Mouse (Mus musculus): Measurements from ENCODE around the gene Hmgcll1. TPM values are rescaled to one million over a fixed set of nuclear protein-coding genes. Genes with fewer than 3 reads are reported as not detected.
"Not testable (repeated sequence)": the region's sequence is repeated elsewhere in the genome, so short reads cannot be mapped to it uniquely, and the experiment has no call there.

Gene Hmgcll1
- polyA plus RNA-seq, 1 experiment from 2014 or later = 20.9 TPM

DNA sequence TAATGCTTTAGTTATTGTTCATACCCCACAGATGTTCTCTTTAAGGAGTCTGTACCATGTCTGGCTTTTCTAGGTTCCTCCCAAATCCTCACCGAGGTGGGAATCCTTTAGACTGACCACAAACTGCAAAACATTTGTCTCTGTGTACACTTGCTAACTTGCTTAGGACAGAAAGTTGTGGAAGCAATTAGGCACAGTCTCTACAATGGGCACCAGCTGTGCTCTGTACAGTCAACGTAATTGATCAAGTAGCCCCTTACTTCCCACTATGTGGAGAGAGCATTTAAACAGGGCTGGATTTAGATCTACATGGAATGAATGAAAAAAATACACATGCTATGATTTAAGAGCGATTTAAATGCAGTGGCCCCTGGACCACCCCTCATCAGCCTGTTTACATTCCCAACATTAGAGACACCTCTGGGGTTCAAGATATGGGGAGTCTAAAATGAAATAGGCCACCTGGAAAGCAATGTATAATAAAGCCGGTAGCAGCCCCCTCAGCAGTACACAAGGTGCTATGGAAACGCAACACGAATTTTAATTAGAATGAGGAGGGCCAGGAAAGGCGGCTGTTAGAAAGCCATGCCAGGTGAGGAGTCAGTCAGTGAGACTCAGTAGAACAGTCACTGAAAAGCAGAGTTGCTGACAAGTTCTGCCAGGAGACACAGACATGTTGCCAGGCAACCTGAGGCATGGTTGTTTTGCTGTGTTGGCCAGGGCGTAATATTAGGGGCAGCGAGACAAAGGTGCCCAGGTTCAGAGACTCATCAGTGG lies 23.9 kb downstream of the Hmgcll1 start:
- Histone ChIP-seq H3K27ac (ENCODE audit: low read length) (no peak overlapping the region), H3K4me3 (replicated peaks; ENCODE audit: low read length) (no peak overlapping the region), H3K9ac (replicated peaks; ENCODE audit: low read depth, low read length) (no peak overlapping the region), H3K9me3 (ENCODE audit: control insufficient read depth, low read length) (no peaks in the 10 kb centered on the region), H3K27me3 (replicated peaks; ENCODE audit: control insufficient read depth, insufficient read depth, low read length) (no peaks in the 10 kb centered on the region), H3K4me1 (replicated peaks; ENCODE audit: control insufficient read depth, insufficient read depth, low read length) (peaks cover 11% of the 10 kb centered on the region; the same call in 1 of the 2 replicates), H3K4me2 (ENCODE audit: low read length) (no peak overlapping the region), H3K36me3 (ENCODE audit: control insufficient read depth, insufficient read depth) (no peaks in the 10 kb centered on the region)
- WGBS = 31% methylated on average over 9 of the region's 9 CpGs
- peak; percentile 49; the same call in 1 of the 2 replicates for ATAC-seq

DNA sequence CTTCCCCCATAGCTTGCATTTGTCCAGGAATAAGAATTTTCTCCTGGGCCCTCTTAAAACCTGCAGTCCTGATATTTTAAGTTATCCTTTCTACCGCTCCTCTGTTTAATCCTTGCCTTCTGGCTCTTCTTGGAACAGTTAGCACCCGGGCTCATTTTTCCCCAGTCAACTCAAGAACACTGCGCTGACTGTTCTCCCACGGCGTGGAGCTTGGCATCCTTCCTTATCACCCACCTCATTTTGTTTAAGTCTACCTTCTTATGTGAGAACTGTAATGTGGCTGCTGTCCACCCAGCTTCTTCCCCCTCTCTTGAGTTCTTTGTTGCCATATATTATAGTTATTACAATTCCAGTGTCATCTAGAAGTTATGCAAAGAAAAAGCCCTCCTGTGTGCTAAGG lies 25.1 kb downstream of the Hmgcll1 start:
- Histone ChIP-seq H3K36me3 (ENCODE audit: control insufficient read depth, insufficient read depth) (no peaks in the 10 kb centered on the region), H3K9ac (replicated peaks; ENCODE audit: low read depth, low read length) (no peak overlapping the region), H3K9me3 (ENCODE audit: control insufficient read depth, low read length) (no peaks in the 10 kb centered on the region), H3K27me3 (replicated peaks; ENCODE audit: control insufficient read depth, insufficient read depth, low read length) (no peaks in the 10 kb centered on the region), H3K4me2 (ENCODE audit: low read length) (no peak overlapping the region), H3K4me1 (replicated peaks; ENCODE audit: control insufficient read depth, insufficient read depth, low read length) (peaks cover 11% of the 10 kb centered on the region; the same call in 1 of the 2 replicates), H3K4me3 (replicated peaks; ENCODE audit: low read length) (no peak overlapping the region), H3K27ac (ENCODE audit: low read length) (no peak overlapping the region)
- 83% methylated on average over 5 of the region's 5 CpGs for WGBS
- ATAC-seq = no peak

DNA sequence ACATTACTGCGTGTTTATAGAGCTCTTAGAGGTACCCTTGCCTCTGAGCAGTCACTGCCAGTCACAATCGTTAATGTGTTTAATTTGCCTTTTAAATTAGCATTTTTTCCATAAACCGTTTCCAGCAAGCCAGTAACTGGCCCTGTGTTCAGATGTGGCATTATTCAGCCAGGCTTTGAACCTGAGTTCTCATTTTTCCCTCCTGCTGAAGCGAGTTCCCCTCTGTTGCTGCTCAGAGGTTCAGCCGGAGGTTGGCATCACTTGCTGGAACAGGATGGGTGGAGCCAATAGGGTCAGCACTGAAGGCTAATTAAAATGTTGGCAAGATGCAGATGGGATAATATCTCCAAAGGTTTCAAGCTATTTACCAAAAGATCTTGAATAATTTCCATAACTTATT lies 28.7 kb downstream of the Hmgcll1 start:
- H3K9me3 ChIP-seq (ENCODE audit: control insufficient read depth, low read length) = no peaks in the 10 kb centered on the region
- peak; percentile 78 for ATAC-seq
- no peaks in the 10 kb centered on the region for H3K27me3 ChIP-seq (replicated peaks; ENCODE audit: control insufficient read depth, insufficient read depth, low read length)
- H3K4me2 ChIP-seq (ENCODE audit: low read length) = no peak overlapping the region
- H3K36me3 ChIP-seq (ENCODE audit: control insufficient read depth, insufficient read depth) = no peaks in the 10 kb centered on the region
- peaks cover 9% of the 10 kb centered on the region; the same call in 1 of the 2 replicates for H3K4me1 ChIP-seq (replicated peaks; ENCODE audit: control insufficient read depth, insufficient read depth, low read length)
- H3K9ac ChIP-seq (replicated peaks; ENCODE audit: low read depth, low read length) = no peak overlapping the region
- H3K4me3 ChIP-seq (replicated peaks; ENCODE audit: low read length) = no peak overlapping the region
- H3K27ac ChIP-seq (ENCODE audit: low read length) = no peak overlapping the region
- WGBS = 15% methylated on average over 5 of the region's 5 CpGs

DNA sequence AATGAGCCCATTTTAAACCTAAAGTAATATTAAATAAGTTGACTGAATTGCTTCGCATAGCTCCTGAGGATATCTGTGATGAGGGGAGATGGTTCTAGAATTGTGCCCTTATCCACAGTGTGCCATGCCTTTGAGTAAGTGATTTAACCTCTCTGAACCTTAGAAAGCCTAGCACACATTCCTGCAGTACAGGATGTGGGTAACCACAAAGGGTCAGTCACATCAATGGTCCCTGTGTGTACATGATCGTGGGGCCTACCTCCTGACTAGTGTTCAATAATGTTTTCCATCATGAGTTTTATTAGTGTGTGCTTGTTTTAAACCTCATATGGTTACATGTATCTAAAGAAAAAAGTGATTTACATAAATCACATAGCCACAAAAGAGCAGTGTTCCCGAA lies 46.3 kb downstream of the Hmgcll1 start:
- no peaks in the 10 kb centered on the region for H3K9me3 ChIP-seq (ENCODE audit: control insufficient read depth, low read length)
- no peak overlapping the region for H3K9ac ChIP-seq (replicated peaks; ENCODE audit: low read depth, low read length)
- H3K27ac ChIP-seq (ENCODE audit: low read length) = no peak overlapping the region
- 84% methylated on average over 3 of the region's 3 CpGs for WGBS
- ATAC-seq = no peak
- no peaks in the 10 kb centered on the region for H3K36me3 ChIP-seq (ENCODE audit: control insufficient read depth, insufficient read depth)
- no peak overlapping the region for H3K4me2 ChIP-seq (ENCODE audit: low read length)
- H3K4me3 ChIP-seq (replicated peaks; ENCODE audit: low read length) = no peak overlapping the region
- no peaks in the 10 kb centered on the region for H3K4me1 ChIP-seq (replicated peaks; ENCODE audit: control insufficient read depth, insufficient read depth, low read length)
- H3K27me3 ChIP-seq (replicated peaks; ENCODE audit: control insufficient read depth, insufficient read depth, low read length) = no peaks in the 10 kb centered on the region

DNA sequence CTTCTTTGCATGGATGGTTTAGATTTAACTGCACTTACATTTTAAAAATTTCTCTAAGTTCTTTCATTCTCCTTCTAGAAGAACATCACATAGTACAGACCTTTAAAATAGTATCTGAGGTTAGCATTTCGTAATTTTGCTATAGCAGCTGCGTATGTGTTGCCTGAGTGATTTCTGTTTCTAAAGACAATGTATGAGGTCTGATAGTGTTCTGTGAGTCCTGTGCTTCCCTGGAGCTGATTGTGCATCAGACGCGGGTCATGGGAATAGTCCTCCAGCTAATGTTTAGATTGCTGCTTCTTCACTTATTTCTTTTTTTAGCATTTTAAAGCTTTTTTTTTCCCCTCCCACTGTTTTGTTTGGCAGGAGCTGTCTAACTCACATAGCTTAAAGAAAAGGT lies 46.8 kb downstream of the Hmgcll1 start:
- Histone ChIP-seq H3K9me3 (ENCODE audit: control insufficient read depth, low read length) (no peaks in the 10 kb centered on the region), H3K9ac (replicated peaks; ENCODE audit: low read depth, low read length) (no peak overlapping the region), H3K4me1 (replicated peaks; ENCODE audit: control insufficient read depth, insufficient read depth, low read length) (no peaks in the 10 kb centered on the region), H3K27me3 (replicated peaks; ENCODE audit: control insufficient read depth, insufficient read depth, low read length) (no peaks in the 10 kb centered on the region), H3K4me2 (ENCODE audit: low read length) (no peak overlapping the region), H3K36me3 (ENCODE audit: control insufficient read depth, insufficient read depth) (no peaks in the 10 kb centered on the region), H3K27ac (ENCODE audit: low read length) (no peak overlapping the region), H3K4me3 (replicated peaks; ENCODE audit: low read length) (no peak overlapping the region)
- 81% methylated on average over 4 of the region's 4 CpGs for WGBS
- ATAC-seq = no peak

DNA sequence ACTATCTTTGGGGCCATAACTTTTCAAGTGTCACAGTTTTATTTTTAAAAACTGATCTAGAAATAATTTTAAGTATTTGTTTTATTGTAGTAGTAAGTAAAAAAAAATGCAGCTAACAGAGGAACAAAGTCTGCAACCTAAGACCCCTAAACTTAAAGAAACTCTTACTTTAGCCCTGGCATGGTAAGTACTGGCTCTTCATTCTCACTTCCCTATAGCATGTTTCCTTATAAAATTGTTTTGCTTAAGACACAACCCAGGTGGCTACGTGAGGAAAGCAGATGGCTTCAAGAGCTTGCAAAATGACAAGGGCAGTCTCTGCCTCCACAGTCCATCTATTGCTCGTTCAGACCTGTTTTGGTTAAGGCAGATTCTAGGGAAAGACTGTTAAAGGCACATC lies 49.5 kb downstream of the Hmgcll1 start:
- H3K9ac ChIP-seq (replicated peaks; ENCODE audit: low read depth, low read length) = no peak overlapping the region
- H3K36me3 ChIP-seq (ENCODE audit: control insufficient read depth, insufficient read depth) = no peaks in the 10 kb centered on the region
- H3K4me3 ChIP-seq (replicated peaks; ENCODE audit: low read length) = no peak overlapping the region
- no peaks in the 10 kb centered on the region for H3K27me3 ChIP-seq (replicated peaks; ENCODE audit: control insufficient read depth, insufficient read depth, low read length)
- H3K4me2 ChIP-seq (ENCODE audit: low read length) = no peak overlapping the region
- no peak overlapping the region for H3K27ac ChIP-seq (ENCODE audit: low read length)
- no peaks in the 10 kb centered on the region for H3K9me3 ChIP-seq (ENCODE audit: control insufficient read depth, low read length)
- no peak for ATAC-seq
- WGBS = 76% methylated on average over 2 of the region's 2 CpGs
- H3K4me1 ChIP-seq (replicated peaks; ENCODE audit: control insufficient read depth, insufficient read depth, low read length) = no peaks in the 10 kb centered on the region

DNA sequence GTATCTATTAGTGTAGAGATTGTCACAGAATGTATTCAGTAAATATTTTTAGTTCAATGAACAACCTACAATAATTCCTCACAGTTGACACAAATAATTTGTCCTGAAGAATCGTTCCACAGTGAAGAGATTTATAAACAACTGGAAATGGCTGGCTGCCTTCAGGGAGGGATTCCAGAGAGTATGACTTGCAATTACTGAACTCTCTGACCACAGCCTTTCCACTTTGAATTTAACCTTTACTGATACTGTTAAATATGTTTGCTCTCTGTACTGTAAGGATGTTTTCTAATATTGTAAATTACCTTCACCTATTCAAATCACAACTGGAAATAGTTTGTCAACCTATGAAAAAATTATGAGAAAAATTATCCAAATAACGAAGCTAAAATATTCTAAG lies 76.9 kb downstream of the Hmgcll1 start:
- Histone ChIP-seq H3K4me2 (ENCODE audit: low read length) (no peak overlapping the region), H3K27me3 (replicated peaks; ENCODE audit: control insufficient read depth, insufficient read depth, low read length) (no peaks in the 10 kb centered on the region), H3K4me3 (replicated peaks; ENCODE audit: low read length) (no peak overlapping the region), H3K9me3 (ENCODE audit: control insufficient read depth, low read length) (no peaks in the 10 kb centered on the region), H3K4me1 (replicated peaks; ENCODE audit: control insufficient read depth, insufficient read depth, low read length) (no peaks in the 10 kb centered on the region), H3K9ac (replicated peaks; ENCODE audit: low read depth, low read length) (no peak overlapping the region), H3K27ac (ENCODE audit: low read length) (no peak overlapping the region), H3K36me3 (ENCODE audit: control insufficient read depth, insufficient read depth) (no peaks in the 10 kb centered on the region)
- ATAC-seq = no peak
- WGBS = 82% methylated on average over 2 of the region's 2 CpGs

DNA sequence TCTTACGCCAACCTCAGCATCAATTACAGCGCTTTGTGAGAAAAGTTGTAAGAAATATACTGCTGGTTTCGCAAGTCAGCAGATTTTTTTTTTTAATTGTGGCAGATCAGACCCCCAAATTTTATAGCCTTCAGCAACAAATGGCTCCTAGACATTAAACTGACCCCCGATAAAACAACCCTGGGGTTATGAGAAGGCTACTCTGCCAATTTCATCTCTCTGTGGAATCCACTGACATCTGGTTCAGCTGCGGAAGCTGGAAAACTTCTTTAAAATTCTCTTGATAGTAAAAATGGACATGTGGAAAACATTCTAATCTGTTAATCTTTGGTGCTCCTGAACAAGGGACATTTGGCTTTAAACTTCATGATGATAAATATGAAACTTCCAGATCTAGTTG lies 82.6 kb downstream of the Hmgcll1 start:
- Histone ChIP-seq H3K4me2 (ENCODE audit: low read length) (no peak overlapping the region), H3K27me3 (replicated peaks; ENCODE audit: control insufficient read depth, insufficient read depth, low read length) (no peaks in the 10 kb centered on the region), H3K4me3 (replicated peaks; ENCODE audit: low read length) (no peak overlapping the region), H3K27ac (ENCODE audit: low read length) (no peak overlapping the region), H3K4me1 (replicated peaks; ENCODE audit: control insufficient read depth, insufficient read depth, low read length) (no peaks in the 10 kb centered on the region), H3K9ac (replicated peaks; ENCODE audit: low read depth, low read length) (no peak overlapping the region), H3K9me3 (ENCODE audit: control insufficient read depth, low read length) (no peaks in the 10 kb centered on the region), H3K36me3 (ENCODE audit: control insufficient read depth, insufficient read depth) (no peaks in the 10 kb centered on the region)
- WGBS = 92% methylated on average over 5 of the region's 5 CpGs
- ATAC-seq = no peak

DNA sequence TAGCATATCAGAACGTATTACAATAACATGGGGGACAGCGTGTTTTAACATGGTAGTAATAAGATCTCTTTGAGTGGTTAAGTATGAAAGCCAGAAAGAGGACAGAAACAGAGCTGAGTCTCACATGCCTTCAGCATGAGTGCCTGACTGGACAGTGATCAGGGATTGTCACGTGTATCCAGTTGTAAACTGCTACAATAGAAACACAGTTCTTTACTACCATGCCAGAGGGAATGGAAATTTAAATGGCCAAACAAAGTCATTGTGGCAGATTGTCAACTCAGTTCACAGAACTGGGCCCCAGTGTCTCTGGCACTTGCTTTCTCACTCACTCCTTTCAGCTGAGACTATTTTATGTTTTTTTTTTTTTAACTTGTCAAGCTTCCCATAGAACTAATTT lies 85.3 kb downstream of the Hmgcll1 start:
- WGBS = 86% methylated on average over 3 of the region's 3 CpGs
- H3K36me3 ChIP-seq (ENCODE audit: control insufficient read depth, insufficient read depth) = no peaks in the 10 kb centered on the region
- H3K27me3 ChIP-seq (replicated peaks; ENCODE audit: control insufficient read depth, insufficient read depth, low read length) = no peaks in the 10 kb centered on the region
- no peak overlapping the region for H3K4me2 ChIP-seq (ENCODE audit: low read length)
- H3K9me3 ChIP-seq (ENCODE audit: control insufficient read depth, low read length) = no peaks in the 10 kb centered on the region
- H3K27ac ChIP-seq (ENCODE audit: low read length) = no peak overlapping the region
- ATAC-seq = no peak
- H3K4me3 ChIP-seq (replicated peaks; ENCODE audit: low read length) = no peak overlapping the region
- no peaks in the 10 kb centered on the region for H3K4me1 ChIP-seq (replicated peaks; ENCODE audit: control insufficient read depth, insufficient read depth, low read length)
- no peak overlapping the region for H3K9ac ChIP-seq (replicated peaks; ENCODE audit: low read depth, low read length)

DNA sequence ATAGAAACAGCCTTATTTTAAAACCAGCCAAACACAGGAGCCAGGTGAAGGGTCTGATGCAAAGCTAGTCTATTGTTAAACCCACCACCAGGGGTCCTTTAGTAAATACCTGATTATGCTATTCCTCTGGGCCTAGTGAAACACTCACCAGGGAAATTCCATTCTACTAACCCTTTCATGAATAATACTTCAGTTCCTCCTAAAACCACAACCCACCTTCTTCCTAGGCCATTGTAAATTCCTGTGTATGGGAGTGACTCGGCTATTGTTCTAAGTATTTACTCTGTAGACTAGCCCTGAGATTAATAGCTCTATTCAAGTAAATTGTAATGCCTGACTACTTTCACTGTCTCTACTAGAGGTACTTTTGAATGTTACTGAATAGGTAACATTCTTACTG lies 89.8 kb downstream of the Hmgcll1 start:
- not testable (repeated sequence) for H3K4me3 ChIP-seq (replicated peaks; ENCODE audit: low read length); H3K4me1 ChIP-seq (replicated peaks; ENCODE audit: control insufficient read depth, insufficient read depth, low read length); H3K9ac ChIP-seq (replicated peaks; ENCODE audit: low read depth, low read length); H3K36me3 ChIP-seq (ENCODE audit: control insufficient read depth, insufficient read depth); ATAC-seq; H3K9me3 ChIP-seq (ENCODE audit: control insufficient read depth, low read length); H3K27ac ChIP-seq (ENCODE audit: low read length); H3K27me3 ChIP-seq (replicated peaks; ENCODE audit: control insufficient read depth, insufficient read depth, low read length); H3K4me2 ChIP-seq (ENCODE audit: low read length)
- WGBS = 48% methylated on average over 1 of the region's 1 CpGs
